Mouse (Mus musculus) midbrain, embryonic 14.5 days (tissue): ENCODE measurements around the gene Il20ra. TPM values are rescaled to one million over a fixed set of nuclear protein-coding genes. Genes with fewer than 3 reads are reported as not detected.

Source experiments
- ATAC-seq: fragments of 200-750 bp; cut with Nextera tagmentation; 2 replicates; pipeline ENCODE4 v1.8.0; 2017; ENCODE audit warnings: moderate number of reproducible peaks, moderate library complexity; ENCODE audit not compliant: low FRiP score, low TSS enrichment
- DNase-seq: peaks from one replicate; pipeline ENCODE4 v3.0.0-alpha.2; 2015
- H3K27ac ChIP-seq: fragments of 300-500 bp; sonication (generic); replicated peaks from 2 replicates; pipeline ENCODE4 v1.5.1; 2014; ENCODE audit warnings: mild to moderate bottlenecking, low read depth, low read length, moderate library complexity
- H3K27me3 ChIP-seq: fragments of 300-500 bp; sonication (generic); 2 replicates; pipeline ENCODE4 v1.6.1; 2014; ENCODE audit warnings: low read length, control low read depth, mixed read lengths; ENCODE audit not compliant: control insufficient read depth, insufficient read depth
- H3K36me3 ChIP-seq: fragments of 300-500 bp; sonication (generic); 2 replicates; pipeline ENCODE4 v1.6.1; 2014; ENCODE audit warnings: low read length, control low read depth; ENCODE audit not compliant: control insufficient read depth, insufficient read depth
- H3K4me1 ChIP-seq: fragments of 300-500 bp; sonication (generic); 2 replicates; pipeline ENCODE4 v1.6.1; 2014; ENCODE audit warnings: mild to moderate bottlenecking, antibody characterized with exemption, low read length, control low read depth; ENCODE audit not compliant: control insufficient read depth, insufficient read depth
- H3K4me2 ChIP-seq: fragments of 300-500 bp; sonication (generic); 2 replicates; pipeline ENCODE4 v1.6.1; 2014; ENCODE audit warnings: mild to moderate bottlenecking, low read length, moderate library complexity
- H3K4me3 ChIP-seq: fragments of 300-500 bp; sonication (generic); replicated peaks from 2 replicates; pipeline ENCODE4 v1.5.1; 2014; ENCODE audit warnings: low read depth, low read length
- H3K9ac ChIP-seq: fragments of 300-500 bp; sonication (generic); replicated peaks from 2 replicates; pipeline ENCODE4 v1.6.1; 2014; ENCODE audit warnings: mild to moderate bottlenecking, low read length, moderate library complexity
- H3K9me3 ChIP-seq: fragments of 300-500 bp; sonication (generic); 2 replicates; pipeline ENCODE4 v1.6.1; 2016; ENCODE audit warnings: low read length, control low read depth, mixed read lengths; ENCODE audit not compliant: control insufficient read depth
- WGBS: fragments of 180-500 bp; shearing (Covaris S2); extraction: QIAGEN DNeasy Blood & Tissue Kit; methylation state at CpG from one replicate; pipeline ENCODE4 v1.1.7; 2014; 5-methylcytosine and 5-hydroxymethylcytosine counted together
- polyA plus RNA-seq: library from polyadenylated mRNA; unstranded; fragments of >200 nt; fragmentation: Nextera tagmentation; extraction: Ambion mirVana; gene quantifications from 2 replicates; pipeline ENCODE4 v1.2.1, GENCODE M21; 2014

The Il20ra gene
- 0.26 and 0.65 TPM in 2 replicates for polyA plus RNA-seq

DNA sequence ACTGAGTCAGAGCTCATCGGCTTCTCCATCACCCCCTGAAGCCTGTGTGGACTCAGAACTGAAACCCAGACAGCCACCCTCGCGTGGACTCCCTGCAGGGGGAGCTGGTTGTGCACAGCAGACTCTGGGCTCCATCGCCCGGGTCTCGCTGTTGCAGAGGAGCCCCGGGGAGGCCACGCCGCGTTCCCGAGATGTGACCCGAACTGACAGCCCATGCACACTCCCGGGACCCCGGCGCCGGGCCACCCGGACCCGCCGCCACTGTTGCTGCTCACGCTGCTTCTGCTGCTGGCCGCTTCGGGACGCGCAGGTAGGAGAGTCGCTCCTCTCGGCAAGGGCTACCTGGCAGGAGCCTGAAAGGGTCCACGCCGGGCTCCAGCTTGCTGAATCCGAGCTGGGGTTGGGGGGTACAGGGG, at the start of gene Il20ra:
TSS of gene Il20ra (plus strand) at position 150 of the 416 bp plus-strand sequence.
- ATAC-seq (peak; percentile 57), DNase-seq (peak; percentile 77)
- Histone ChIP-seq H3K4me2 (peak within 1 kb of the TSS; percentile 88), H3K9ac (peak within 1 kb of the TSS; percentile 51), H3K4me1 (peaks cover 7% of the 10 kb centered on the region; the same call in 1 of the 2 replicates), H3K36me3 (no peaks in the 10 kb centered on the region), H3K4me3 (peak within 1 kb of the TSS; percentile 42), H3K9me3 (no peaks in the 10 kb centered on the region), H3K27me3 (peaks cover 17% of the 10 kb centered on the region; the same call in 1 of the 2 replicates), H3K27ac (no peak within 1 kb of the TSS)
- WGBS = 1% methylated on average over 29 of the region's 29 CpGs

DNA sequence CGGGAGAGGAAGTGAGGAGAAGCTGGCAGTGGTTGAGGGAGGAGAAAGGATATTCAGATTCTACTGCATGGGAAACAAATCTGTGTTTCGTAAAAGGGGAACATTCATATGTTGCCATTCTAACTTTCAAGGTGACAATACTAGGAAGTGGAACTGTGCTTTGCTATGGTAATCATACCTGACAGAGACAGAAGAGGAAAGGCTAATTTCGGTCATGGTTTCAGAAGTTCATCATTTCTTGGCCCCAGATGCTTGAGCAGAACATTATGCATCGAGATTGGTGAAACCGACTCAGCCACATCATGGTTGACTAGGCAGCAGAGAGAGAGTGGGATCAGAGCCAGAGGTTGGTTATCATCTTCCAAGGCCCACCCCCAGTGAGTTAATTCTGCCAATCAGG, 43.4 kb upstream of the Il20ra start:
- WGBS = 92% methylated on average over 5 of the region's 5 CpGs
- H3K9me3 ChIP-seq = no peaks in the 10 kb centered on the region
- no peaks in the 10 kb centered on the region for H3K4me1 ChIP-seq
- H3K27me3 ChIP-seq = no peaks in the 10 kb centered on the region
- DNase-seq (no peak), ATAC-seq (no peak)
- H3K36me3 ChIP-seq = no peaks in the 10 kb centered on the region
- no peak overlapping the region for H3K4me3 ChIP-seq
- no peak overlapping the region for H3K27ac ChIP-seq
- H3K4me2 ChIP-seq = no peak overlapping the region
- no peak overlapping the region for H3K9ac ChIP-seq

DNA sequence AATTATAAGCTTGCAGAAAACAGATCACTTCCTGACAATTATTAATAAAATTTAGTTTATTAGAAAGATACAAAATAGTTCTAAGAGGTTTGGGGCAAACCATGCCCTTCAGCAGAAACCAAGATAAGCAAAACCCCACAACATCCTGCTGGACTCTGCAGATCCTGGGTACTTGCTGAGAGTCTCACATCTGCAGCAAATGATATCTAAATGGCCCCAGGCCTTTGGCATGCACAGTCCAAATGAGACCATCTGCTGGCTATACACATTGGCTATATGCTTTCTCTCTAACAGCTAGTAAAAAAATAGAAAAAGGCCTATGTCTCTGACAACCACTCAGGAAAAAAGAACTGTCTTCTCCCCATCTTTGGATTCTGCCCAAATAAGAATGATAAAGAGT, 40.4 kb upstream of the Il20ra start:
- Histone ChIP-seq H3K4me3 (no peak overlapping the region), H3K27ac (no peak overlapping the region), H3K9ac (no peak overlapping the region), H3K4me2 (no peak overlapping the region), H3K36me3 (no peaks in the 10 kb centered on the region), H3K27me3 (no peaks in the 10 kb centered on the region), H3K9me3 (no peaks in the 10 kb centered on the region), H3K4me1 (no peaks in the 10 kb centered on the region)
- ATAC-seq (no peak), DNase-seq (no peak)

DNA sequence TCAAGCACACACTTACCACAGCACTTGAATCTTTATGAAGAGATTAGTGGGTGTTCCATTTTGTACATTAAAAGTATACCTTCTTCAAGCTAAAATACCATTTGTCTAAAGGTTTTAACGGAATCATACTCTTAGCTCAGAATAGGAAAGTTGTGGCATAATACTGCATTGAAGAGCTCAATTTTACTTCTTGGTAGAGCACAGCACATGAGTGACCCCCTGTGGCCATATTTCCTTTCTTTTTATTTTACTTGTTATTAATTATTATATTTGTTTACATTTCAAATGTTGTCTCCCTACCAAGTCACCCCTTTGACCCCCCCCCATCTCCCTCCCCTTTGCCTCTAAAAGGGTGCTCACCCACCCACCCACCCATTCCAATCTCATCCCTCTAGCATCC, 39.2 kb upstream of the Il20ra start:
- no peak for DNase-seq
- no peak overlapping the region for H3K4me2 ChIP-seq
- H3K27ac ChIP-seq = no peak overlapping the region
- H3K9me3 ChIP-seq = no peaks in the 10 kb centered on the region
- H3K9ac ChIP-seq = no peak overlapping the region
- 91% methylated on average over 1 of the region's 1 CpGs for WGBS
- H3K36me3 ChIP-seq = no peaks in the 10 kb centered on the region
- ATAC-seq = no peak
- H3K4me3 ChIP-seq = no peak overlapping the region
- no peaks in the 10 kb centered on the region for H3K4me1 ChIP-seq
- H3K27me3 ChIP-seq = no peaks in the 10 kb centered on the region

DNA sequence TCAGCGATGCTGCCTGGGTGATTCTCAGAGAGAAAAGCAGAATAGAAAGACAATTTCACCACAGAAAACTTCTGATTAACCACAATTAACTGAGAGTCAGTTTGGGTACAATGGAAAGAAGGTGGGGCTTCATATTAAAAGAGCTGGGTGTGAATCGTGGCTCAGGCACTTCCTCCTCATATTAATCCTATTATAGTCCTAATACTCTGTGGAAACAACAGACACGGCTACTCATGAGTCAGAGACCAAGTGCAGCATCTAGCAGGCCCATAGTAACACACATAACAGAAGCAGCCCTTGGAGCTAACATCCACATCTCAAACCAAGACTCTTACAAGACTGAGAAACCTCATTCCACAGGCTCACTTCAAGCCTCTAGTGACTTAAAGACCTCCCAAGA, 24.7 kb upstream of the Il20ra start:
- no peaks in the 10 kb centered on the region for H3K4me1 ChIP-seq
- no peak for DNase-seq
- H3K27ac ChIP-seq = no peak overlapping the region
- ATAC-seq = no peak
- H3K4me3 ChIP-seq = no peak overlapping the region
- no peak overlapping the region for H3K4me2 ChIP-seq
- H3K27me3 ChIP-seq = no peaks in the 10 kb centered on the region
- no peaks in the 10 kb centered on the region for H3K9me3 ChIP-seq
- no peaks in the 10 kb centered on the region for H3K36me3 ChIP-seq
- 67% methylated on average over 3 of the region's 3 CpGs for WGBS
- H3K9ac ChIP-seq = no peak overlapping the region

DNA sequence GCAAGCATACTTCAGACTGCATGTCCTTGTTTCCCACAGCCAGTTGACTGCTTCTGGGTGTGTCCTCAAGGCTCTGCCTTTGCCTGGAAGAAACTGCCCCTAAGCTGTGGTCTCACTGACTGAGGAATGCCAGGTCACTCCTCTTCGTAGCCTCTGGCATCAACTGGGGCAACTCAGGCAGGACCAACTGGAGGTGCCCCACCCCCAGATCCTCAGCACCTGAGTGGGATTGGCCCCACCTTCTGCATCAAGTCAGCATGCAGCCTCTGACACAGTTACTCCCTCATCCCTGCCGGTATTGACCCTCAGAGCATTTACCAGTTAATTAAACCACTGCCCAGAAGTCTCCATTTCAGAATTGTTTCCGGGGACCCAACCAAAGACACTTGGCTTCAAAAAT, 21.1 kb upstream of the Il20ra start:
- H3K9me3 ChIP-seq = no peaks in the 10 kb centered on the region
- H3K27me3 ChIP-seq = no peaks in the 10 kb centered on the region
- WGBS = 77% methylated on average over 3 of the region's 3 CpGs
- H3K4me2 ChIP-seq = no peak overlapping the region
- H3K4me3 ChIP-seq = no peak overlapping the region
- DNase-seq (no peak), ATAC-seq (no peak)
- no peak overlapping the region for H3K9ac ChIP-seq
- no peaks in the 10 kb centered on the region for H3K36me3 ChIP-seq
- no peak overlapping the region for H3K27ac ChIP-seq
- no peaks in the 10 kb centered on the region for H3K4me1 ChIP-seq

DNA sequence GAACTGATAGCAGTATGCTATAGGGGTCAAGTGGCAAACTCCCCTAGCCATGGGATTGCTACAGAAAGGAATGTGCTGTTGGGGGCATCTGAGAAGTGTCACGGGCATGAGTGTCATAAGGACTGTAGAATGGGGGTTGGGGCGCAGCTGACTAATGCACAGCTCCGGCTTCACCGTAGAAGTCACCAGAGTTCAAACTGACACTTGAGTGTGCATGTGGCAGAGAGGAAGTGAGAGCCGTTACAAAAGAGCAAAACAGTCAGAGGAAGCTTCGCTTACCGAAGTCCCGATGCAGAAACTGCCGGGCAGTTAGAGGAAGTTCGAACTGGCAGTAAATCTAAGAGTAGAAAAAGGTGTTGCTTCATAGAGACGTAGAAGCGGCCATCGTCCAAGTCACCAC, 20.6 kb upstream of the Il20ra start:
- Histone ChIP-seq H3K27me3 (no peaks in the 10 kb centered on the region), H3K9ac (no peak overlapping the region), H3K36me3 (no peaks in the 10 kb centered on the region), H3K4me2 (no peak overlapping the region), H3K4me3 (no peak overlapping the region), H3K27ac (no peak overlapping the region), H3K9me3 (no peaks in the 10 kb centered on the region), H3K4me1 (no peaks in the 10 kb centered on the region)
- WGBS = 93% methylated on average over 13 of the region's 13 CpGs
- no peak for ATAC-seq
- DNase-seq = no peak

DNA sequence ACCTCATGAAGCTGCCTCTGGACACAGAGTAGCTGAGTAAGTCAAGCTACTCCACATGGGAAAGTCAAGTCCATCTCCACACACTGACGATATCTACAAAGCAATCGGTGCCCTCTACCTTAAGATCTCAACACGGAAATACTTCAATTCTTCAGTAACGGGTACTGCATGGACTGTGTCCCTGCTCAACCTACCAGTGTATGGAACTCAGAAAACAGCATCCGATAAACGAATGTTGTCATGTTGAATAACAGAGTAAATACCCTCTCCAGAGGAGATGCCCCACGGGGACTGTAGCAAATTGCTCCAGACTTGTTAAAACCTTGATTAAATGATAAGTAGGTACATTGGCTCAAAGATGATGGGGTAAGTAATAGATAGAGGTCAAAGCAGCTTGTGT, 20.0 kb upstream of the Il20ra start:
- Histone ChIP-seq H3K9me3 (no peaks in the 10 kb centered on the region), H3K27me3 (no peaks in the 10 kb centered on the region), H3K4me2 (no peak overlapping the region), H3K4me1 (no peaks in the 10 kb centered on the region), H3K4me3 (no peak overlapping the region), H3K9ac (no peak overlapping the region), H3K27ac (no peak overlapping the region), H3K36me3 (no peaks in the 10 kb centered on the region)
- no peak for ATAC-seq
- 93% methylated on average over 7 of the region's 7 CpGs for WGBS
- DNase-seq = no peak

DNA sequence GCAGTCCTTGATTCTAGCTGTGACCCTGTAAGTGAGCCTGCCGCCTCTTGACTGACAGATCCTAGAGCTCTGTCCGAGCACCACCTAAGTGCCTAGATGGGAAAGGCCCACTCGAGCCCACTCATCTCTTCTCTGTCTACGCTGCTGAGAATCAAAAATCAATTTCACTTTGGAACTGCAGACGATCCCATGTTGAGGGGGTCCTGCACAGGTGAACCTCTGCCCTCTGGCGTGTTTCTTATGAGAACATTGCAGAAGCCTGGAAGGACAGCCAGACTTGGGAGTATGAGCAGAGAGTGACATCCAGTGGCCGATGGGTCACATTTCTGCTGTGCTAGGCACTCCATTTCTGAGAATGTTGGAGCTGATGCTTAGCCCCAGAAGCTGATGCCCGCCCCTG, 19.4 kb upstream of the Il20ra start:
- H3K36me3 ChIP-seq = no peaks in the 10 kb centered on the region
- no peak overlapping the region for H3K4me3 ChIP-seq
- no peak overlapping the region for H3K9ac ChIP-seq
- no peak overlapping the region for H3K27ac ChIP-seq
- WGBS = 62% methylated on average over 8 of the region's 8 CpGs
- DNase-seq (peak; percentile 75), ATAC-seq (no peak)
- no peaks in the 10 kb centered on the region for H3K4me1 ChIP-seq
- no peaks in the 10 kb centered on the region for H3K9me3 ChIP-seq
- H3K27me3 ChIP-seq = no peaks in the 10 kb centered on the region
- H3K4me2 ChIP-seq = no peak overlapping the region
